Mouse (Mus musculus) MN1 (cell line): ENCODE data around the gene Tenm4.

ENCODE experiments used
- DNase-seq: peaks from one replicate; pipeline ENCODE4 v3.0.0-alpha.2; 2016; ENCODE audit warnings: low spot score

The Tenm4 gene

GRCm38 (mm10) chr7:96242328-96243185 is 71.5 kb downstream of the Tenm4 start:
- peak; percentile 14 for DNase-seq

- no peak for DNase-seq
These were observed 73.8 kb downstream of the Tenm4 start for GRCm38 (mm10) chr7:96244796-96245195.

GRCm38 (mm10) chr7:96259630-96260029 is 88.6 kb downstream of the Tenm4 start:
- no peak for DNase-seq

GRCm38 (mm10) chr7:96262182-96262581 is 91.1 kb downstream of the Tenm4 start:
- DNase-seq, result no peak

GRCm38 (mm10) chr7:96265941-96266340 is 94.9 kb downstream of the Tenm4 start:
- DNase-seq, result no peak

- peak; percentile 75 for DNase-seq
These were observed 96.2 kb downstream of the Tenm4 start for GRCm38 (mm10) chr7:96267266-96267665.

GRCm38 (mm10) chr7:96270684-96271083 is 99.6 kb downstream of the Tenm4 start:
- DNase-seq, result peak; percentile 19

- no peak for DNase-seq
These were observed 101.0 kb downstream of the Tenm4 start for GRCm38 (mm10) chr7:96272068-96272467.

- DNase-seq, result no peak
These were observed 103.4 kb downstream of the Tenm4 start for GRCm38 (mm10) chr7:96274486-96274885.

GRCm38 (mm10) chr7:96277550-96277949 is 106.5 kb downstream of the Tenm4 start:
- DNase-seq, result no peak

- no peak for DNase-seq
These were observed 107.3 kb downstream of the Tenm4 start for GRCm38 (mm10) chr7:96278378-96278777.

GRCm38 (mm10) chr7:96280795-96281194 is 109.7 kb downstream of the Tenm4 start:
- DNase-seq, result no peak

GRCm38 (mm10) chr7:96290576-96290975 is 119.5 kb downstream of the Tenm4 start:
- no peak for DNase-seq

- DNase-seq, result no peak
These were observed 124.9 kb downstream of the Tenm4 start for GRCm38 (mm10) chr7:96295959-96296358.

- DNase-seq, result no peak
These were observed 129.9 kb downstream of the Tenm4 start for GRCm38 (mm10) chr7:96300826-96301397.

- no peak for DNase-seq
These were observed 130.8 kb downstream of the Tenm4 start for GRCm38 (mm10) chr7:96301813-96302212.

GRCm38 (mm10) chr7:96303963-96304362 is 132.9 kb downstream of the Tenm4 start:
- DNase-seq, result no peak

- DNase-seq, result no peak
These were observed 134.4 kb downstream of the Tenm4 start for GRCm38 (mm10) chr7:96305382-96305935.

- DNase-seq, result no peak
These were observed 137.1 kb downstream of the Tenm4 start for GRCm38 (mm10) chr7:96308106-96308505.

GRCm38 (mm10) chr7:96329343-96329742 is 158.3 kb downstream of the Tenm4 start:
- DNase-seq, result peak; percentile 30

- no peak for DNase-seq
These were observed 160.1 kb downstream of the Tenm4 start for GRCm38 (mm10) chr7:96331186-96331585.

- no peak for DNase-seq
These were observed 163.3 kb downstream of the Tenm4 start for GRCm38 (mm10) chr7:96334361-96334760.

GRCm38 (mm10) chr7:96336376-96336775 is 165.3 kb downstream of the Tenm4 start:
- no peak for DNase-seq
